Mouse (Mus musculus) G1E (cell line): ENCODE measurements around the gene Adam12. TPM values are rescaled to one million over a fixed set of nuclear protein-coding genes. Genes with fewer than 3 reads are reported as not detected.

Source experiments
- ATAC-seq: 2 replicates; pipeline ENCODE4 v1.8.0; 2016; ENCODE audit warnings: mild to moderate bottlenecking; ENCODE audit not compliant: insufficient number of reproducible peaks, poor library complexity, low FRiP score, severe bottlenecking; ENCODE audit errors: extremely low read depth
- DNase-seq: peaks from one replicate; pipeline ENCODE4 v3.0.0; 2012; ENCODE audit warnings: low spot score
- H3K27me3 ChIP-seq: 2 replicates; pipeline ENCODE4 v1.6.1; 2012; ENCODE audit warnings: mild to moderate bottlenecking, low read length, inconsistent platforms; ENCODE audit not compliant: insufficient read depth
- H3K36me3 ChIP-seq: replicated peaks from 2 replicates; pipeline ENCODE3; 2012; ENCODE audit warnings: mild to moderate bottlenecking, inconsistent platforms
- H3K4me1 ChIP-seq: 2 replicates; pipeline ENCODE4 v1.6.1; 2012; ENCODE audit warnings: low read depth, low read length, inconsistent platforms, mixed read lengths; ENCODE audit not compliant: insufficient read depth
- H3K4me3 ChIP-seq: 2 replicates; pipeline ENCODE4 v1.5.1; 2012; ENCODE audit warnings: low read depth, mild to moderate bottlenecking, inconsistent platforms, low read length, moderate library complexity, mixed read lengths
- H3K9me3 ChIP-seq: replicated peaks from 2 replicates; pipeline ENCODE4 v1.6.1; 2012; ENCODE audit warnings: inconsistent platforms
- CTCF ChIP-seq: IDR thresholded peaks from 2 replicates; pipeline ENCODE4 v1.5.1; 2012; ENCODE audit warnings: low read depth, low read length, inconsistent platforms, mixed read lengths
- GATA1 ChIP-seq: IDR thresholded peaks from 2 replicates; pipeline ENCODE4 v1.6.1; 2012; ENCODE audit warnings: borderline replicate concordance, low read length, inconsistent platforms, mixed read lengths
- GATA2 ChIP-seq: IDR thresholded peaks from 2 replicates; pipeline ENCODE4 v1.6.1; 2012; ENCODE audit warnings: low read depth, low read length, inconsistent platforms, borderline replicate concordance
- POLR2AphosphoS5 ChIP-seq: IDR thresholded peaks from 2 replicates; pipeline ENCODE4 v1.6.1; 2012; ENCODE audit warnings: low read depth, low read length, inconsistent platforms; ENCODE audit not compliant: insufficient replicate concordance
- TAL1 ChIP-seq: conservative IDR thresholded peaks from 2 replicates; pipeline ENCODE4 v1.6.1; 2012; ENCODE audit warnings: low read depth, low read length, inconsistent platforms, mixed read lengths
- polyA plus RNA-seq: library from polyadenylated mRNA; stranded (reverse); fragments of >175 nt; gene quantifications from 2 replicates; pipeline ENCODE4 v1.2.3, GENCODE M21; 2012
- total RNA-seq, 2 experiments: library from RNA; stranded (forward) in 1 of 2; stranded (reverse) in 1 of 2; fragments of 200-1000 nt in 1 of 2; fragments of >200 nt in 1 of 2; fragmentation: Nextera tagmentation in 1 of 2; gene quantifications; 2 replicates each; pipeline ENCODE4 v1.2.3; 2014 to 2017

Adam12 gene
- total and polyA plus RNA-seq, 3 experiments: 0.16 TPM; not detected in 2

DNA sequence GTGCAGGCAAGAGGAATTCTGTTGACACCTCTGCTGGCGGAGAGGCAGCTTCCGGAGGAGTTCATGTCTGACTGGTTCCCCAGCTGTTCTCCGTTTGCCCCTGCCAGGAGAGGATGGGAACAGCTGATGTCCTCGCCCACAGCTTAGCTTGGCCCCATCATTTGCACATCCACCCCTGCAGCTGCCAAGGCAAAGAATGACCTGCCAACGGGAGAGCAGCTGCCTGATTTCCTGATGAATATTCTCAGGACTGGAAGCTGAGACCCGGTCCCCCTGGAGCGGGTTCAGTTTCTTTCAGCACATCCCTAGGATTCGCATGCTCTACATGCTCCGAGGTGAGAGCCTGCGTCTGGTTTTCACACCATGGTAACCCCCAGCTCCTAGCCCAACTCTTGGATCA is 24.0 kb downstream of the Adam12 start:
- no peak for DNase-seq
- H3K36me3 ChIP-seq: no peaks in the 10 kb centered on the region
- TF ChIP-seq CTCF: no peak
- no peak for TF ChIP-seq GATA1
- TF ChIP-seq POLR2AphosphoS5: no peak
- TF ChIP-seq TAL1: no peak
- H3K4me3 ChIP-seq: no peak overlapping the region
- no peaks in the 10 kb centered on the region for H3K4me1 ChIP-seq
- H3K27me3 ChIP-seq: no peaks in the 10 kb centered on the region
- peaks cover 53% of the 10 kb centered on the region for H3K9me3 ChIP-seq
- ATAC-seq: no peak

DNA sequence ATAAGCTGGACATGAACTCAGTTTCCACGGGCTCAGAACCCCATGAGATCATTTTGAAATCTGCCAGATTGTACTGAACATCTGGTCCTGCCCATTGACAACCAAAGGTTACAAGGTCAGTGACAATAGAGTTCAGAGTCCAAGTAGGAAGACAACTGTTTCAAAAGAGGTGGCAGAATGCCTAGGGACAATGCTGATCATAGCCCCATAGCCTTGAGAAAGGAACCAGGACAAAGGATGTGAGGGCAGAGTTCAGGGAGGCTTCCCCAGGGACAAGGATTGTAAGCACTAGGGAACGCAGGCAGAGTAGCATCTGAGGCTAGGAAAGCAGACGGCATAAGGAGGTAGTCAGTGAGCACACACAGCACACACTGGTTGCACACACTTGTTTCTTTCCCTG is 38.9 kb downstream of the Adam12 start:
- TF ChIP-seq GATA2: no peak
- no peak for TF ChIP-seq CTCF
- TF ChIP-seq GATA1: no peak
- TF ChIP-seq TAL1: no peak
- no peak for TF ChIP-seq POLR2AphosphoS5
- no peak for DNase-seq
- no peaks in the 10 kb centered on the region for H3K4me1 ChIP-seq
- peaks cover 45% of the 10 kb centered on the region for H3K9me3 ChIP-seq
- no peak overlapping the region for H3K4me3 ChIP-seq
- ATAC-seq: no peak
- no peaks in the 10 kb centered on the region for H3K27me3 ChIP-seq
- H3K36me3 ChIP-seq: no peaks in the 10 kb centered on the region

DNA sequence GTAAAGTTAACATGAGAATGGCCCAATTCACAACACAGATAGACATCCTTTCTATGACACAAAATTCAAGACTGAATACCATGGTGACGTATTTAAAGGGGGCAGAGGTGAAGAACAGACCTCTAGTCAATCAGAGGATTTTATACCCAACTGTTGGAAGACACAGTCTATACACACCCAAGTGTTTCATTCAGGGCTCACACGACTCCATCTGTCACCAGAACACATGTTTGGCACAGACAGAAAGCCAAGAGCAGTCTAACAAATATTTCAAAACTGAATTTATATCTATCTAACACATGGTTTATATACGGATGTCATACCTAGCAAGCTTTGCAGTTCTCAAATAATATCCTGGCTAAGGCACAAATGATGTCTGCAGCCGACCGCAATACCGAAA is 41.8 kb downstream of the Adam12 start:
- no peak for TF ChIP-seq TAL1
- TF ChIP-seq GATA1: no peak
- no peak for TF ChIP-seq CTCF
- TF ChIP-seq GATA2: no peak
- TF ChIP-seq POLR2AphosphoS5: no peak
- Histone ChIP-seq H3K36me3 (no peaks in the 10 kb centered on the region), H3K4me3 (no peak overlapping the region), H3K4me1 (no peaks in the 10 kb centered on the region), H3K27me3 (no peaks in the 10 kb centered on the region), H3K9me3 (peaks cover 64% of the 10 kb centered on the region)
- DNase-seq: no peak
- ATAC-seq: no peak

DNA sequence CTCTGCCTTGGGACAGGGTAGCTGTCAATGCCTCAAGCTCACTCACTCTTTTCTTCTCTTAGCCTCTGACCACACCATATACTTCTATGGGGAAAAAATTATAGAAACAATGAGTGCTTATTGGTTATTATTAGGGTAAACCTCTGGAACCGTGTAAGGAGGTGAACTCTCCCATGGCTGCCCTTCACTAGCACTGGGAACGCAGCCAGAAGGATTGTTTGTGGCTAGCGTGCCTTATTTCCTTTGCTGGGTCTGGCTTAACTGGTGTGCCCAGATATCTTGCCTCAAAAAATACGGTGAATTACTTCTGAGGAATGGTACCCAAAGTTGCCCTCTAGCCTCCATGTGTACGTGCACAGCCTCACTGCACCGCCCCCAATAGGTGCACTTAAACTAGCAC is 43.4 kb downstream of the Adam12 start:
- Histone ChIP-seq H3K27me3 (no peaks in the 10 kb centered on the region), H3K36me3 (no peaks in the 10 kb centered on the region), H3K9me3 (peaks cover 69% of the 10 kb centered on the region), H3K4me1 (no peaks in the 10 kb centered on the region), H3K4me3 (no peak overlapping the region)
- ATAC-seq (no peak), DNase-seq (no peak)
- no peak for TF ChIP-seq GATA1
- no peak for TF ChIP-seq POLR2AphosphoS5
- no peak for TF ChIP-seq GATA2
- TF ChIP-seq CTCF: no peak
- TF ChIP-seq TAL1: no peak

DNA sequence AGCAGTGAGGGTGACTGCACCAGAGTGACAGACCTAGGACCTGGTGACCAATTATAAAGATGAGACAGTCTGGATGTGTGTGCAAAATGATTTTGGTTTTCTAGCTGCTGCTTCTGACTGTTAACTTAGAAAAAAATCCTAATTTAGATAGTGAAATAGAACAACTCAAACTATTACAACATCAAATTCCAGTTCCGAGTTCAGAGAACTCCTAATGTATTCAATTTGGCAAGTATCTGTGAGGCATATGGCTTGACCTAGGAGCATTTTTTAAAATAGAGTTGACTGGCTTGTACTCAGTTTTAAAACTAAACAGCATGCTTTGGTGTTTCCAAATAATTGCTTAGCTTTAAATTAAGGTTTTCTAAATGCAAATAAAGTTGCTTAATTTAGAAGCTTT is 44.0 kb downstream of the Adam12 start:
- ATAC-seq (no peak), DNase-seq (no peak)
- Histone ChIP-seq H3K27me3 (no peaks in the 10 kb centered on the region), H3K36me3 (no peaks in the 10 kb centered on the region), H3K4me3 (no peak overlapping the region), H3K4me1 (no peaks in the 10 kb centered on the region), H3K9me3 (peaks cover 64% of the 10 kb centered on the region)
- TF ChIP-seq CTCF (no peak), TAL1 (no peak), GATA2 (no peak), GATA1 (no peak), POLR2AphosphoS5 (no peak)

DNA sequence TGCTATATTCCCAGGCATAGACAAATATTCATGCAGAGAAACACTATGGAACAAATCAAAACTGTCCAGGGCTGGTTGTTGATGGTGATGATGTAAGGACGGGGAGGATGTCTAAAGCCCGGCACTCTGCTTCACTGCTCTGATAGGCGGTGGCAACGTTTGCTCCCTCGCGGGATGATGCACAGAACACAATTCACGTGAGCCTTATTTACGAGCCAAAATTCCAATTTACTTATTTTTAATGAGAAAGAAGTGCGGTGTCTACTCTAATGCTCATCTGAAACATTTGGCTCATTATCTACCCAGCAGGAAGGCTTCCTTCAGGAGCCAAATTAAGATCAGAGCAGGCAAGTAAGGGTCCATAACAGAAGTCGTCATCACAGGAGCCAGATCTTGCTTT is 45.4 kb downstream of the Adam12 start:
- Histone ChIP-seq H3K4me1 (no peaks in the 10 kb centered on the region), H3K4me3 (no peak overlapping the region), H3K9me3 (peaks cover 50% of the 10 kb centered on the region), H3K27me3 (no peaks in the 10 kb centered on the region), H3K36me3 (no peaks in the 10 kb centered on the region)
- DNase-seq (no peak), ATAC-seq (no peak)
- TF ChIP-seq CTCF (no peak), TAL1 (no peak), GATA1 (no peak), POLR2AphosphoS5 (no peak), GATA2 (no peak)

DNA sequence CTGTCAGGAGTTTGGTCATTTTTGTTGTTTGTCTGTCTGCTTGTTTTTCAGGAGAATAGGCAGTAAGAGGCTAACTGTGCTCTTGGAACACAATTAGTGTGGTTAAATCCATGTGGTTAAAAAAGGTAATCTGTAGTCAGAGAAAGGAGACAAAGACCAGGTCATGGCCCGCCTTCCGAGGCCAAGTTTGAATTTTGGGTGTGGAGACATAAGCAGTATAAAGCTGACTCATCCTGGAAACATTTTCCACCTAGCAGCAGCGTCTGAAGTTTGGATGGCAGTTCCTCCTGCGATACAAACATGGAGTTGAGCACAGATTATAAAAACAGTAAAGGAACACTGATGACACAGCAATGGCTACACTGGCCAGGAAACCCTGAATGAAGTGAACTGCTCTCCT is 46.2 kb downstream of the Adam12 start:
- H3K4me1 ChIP-seq: no peaks in the 10 kb centered on the region
- H3K27me3 ChIP-seq: no peaks in the 10 kb centered on the region
- H3K9me3 ChIP-seq: peaks cover 46% of the 10 kb centered on the region
- no peak for TF ChIP-seq GATA2
- ATAC-seq: no peak
- H3K36me3 ChIP-seq: no peaks in the 10 kb centered on the region
- H3K4me3 ChIP-seq: no peak overlapping the region
- no peak for DNase-seq
